Mouse (Mus musculus) liver, embryonic 14.5 days (tissue): ENCODE results near the gene Btbd9.

ENCODE experiments used
- CTCF ChIP-seq: IDR thresholded peaks from 2 replicates; pipeline ENCODE4 v1.5.1; 2016; ENCODE audit warnings: antibody characterized with exemption, low read depth, control low read depth
- EP300 ChIP-seq: IDR thresholded peaks from 2 replicates; pipeline ENCODE4 v1.6.1; 2016; ENCODE audit warnings: antibody characterized with exemption, low read depth

DNA sequence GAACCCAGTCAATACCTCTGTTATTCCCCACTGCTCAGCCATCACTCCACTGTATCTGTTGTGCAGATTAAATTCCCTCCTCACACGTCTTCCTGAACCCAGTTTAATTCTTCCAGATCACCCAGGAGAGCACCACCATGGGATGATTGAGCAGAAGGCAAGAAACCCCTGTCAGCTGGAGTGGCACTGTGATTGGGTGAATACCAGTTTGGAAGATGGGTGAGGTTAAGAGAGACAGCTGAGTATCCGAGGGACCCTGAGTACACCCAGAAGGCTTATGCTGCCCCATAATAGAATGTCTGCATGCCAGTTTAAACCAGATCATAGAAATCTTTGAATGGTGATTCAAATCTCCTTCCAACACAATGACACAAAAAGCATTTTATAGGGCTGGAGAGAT is 52.5 kb downstream of the Btbd9 start:
- TF ChIP-seq CTCF = no peak
- no peak for TF ChIP-seq EP300
